Mouse (Mus musculus) heart, embryonic 11.5 days (tissue): ENCODE data around the gene Slc12a1. TPM values are rescaled to one million over a fixed set of nuclear protein-coding genes. Genes with fewer than 3 reads are reported as not detected.

Source experiments
- ATAC-seq: fragments of 200-750 bp; cut with Nextera tagmentation; replicated peaks from 2 replicates; pipeline ENCODE4 v1.8.0; 2017; ENCODE audit warnings: moderate library complexity; ENCODE audit not compliant: insufficient number of reproducible peaks, low FRiP score, low TSS enrichment
- H3K27ac ChIP-seq: fragments of 300-500 bp; sonication (generic); 2 replicates; pipeline ENCODE4 v1.5.1; 2014; ENCODE audit warnings: mild to moderate bottlenecking, low read depth, low read length
- H3K27me3 ChIP-seq: fragments of 300-500 bp; sonication (generic); 2 replicates; pipeline ENCODE4 v1.6.1; 2014; ENCODE audit warnings: mild to moderate bottlenecking, low read length, mixed read lengths; ENCODE audit not compliant: control insufficient read depth, insufficient read depth
- H3K36me3 ChIP-seq: fragments of 300-500 bp; sonication (generic); 2 replicates; pipeline ENCODE4 v1.6.1; 2014; ENCODE audit warnings: mild to moderate bottlenecking, low read length, moderate library complexity, mixed read lengths; ENCODE audit not compliant: control insufficient read depth, insufficient read depth
- H3K4me1 ChIP-seq: fragments of 300-500 bp; sonication (generic); 2 replicates; pipeline ENCODE4 v1.6.1; 2014; ENCODE audit warnings: low read length; ENCODE audit not compliant: control insufficient read depth, insufficient read depth
- H3K4me2 ChIP-seq: fragments of 300-500 bp; sonication (generic); 2 replicates; pipeline ENCODE4 v1.6.1; 2014; ENCODE audit warnings: mild to moderate bottlenecking, moderate library complexity
- H3K4me3 ChIP-seq: fragments of 300-500 bp; sonication (generic); 2 replicates; pipeline ENCODE4 v1.5.1; 2014; ENCODE audit warnings: low read depth, low read length
- H3K9ac ChIP-seq: fragments of 300-500 bp; sonication (generic); 2 replicates; pipeline ENCODE4 v1.6.1; 2014; ENCODE audit warnings: mild to moderate bottlenecking, low read depth, low read length, moderate library complexity
- H3K9me3 ChIP-seq: fragments of 300-500 bp; sonication (generic); replicated peaks from 2 replicates; pipeline ENCODE4 v1.6.1; 2016; ENCODE audit warnings: low read length; ENCODE audit not compliant: control insufficient read depth
- WGBS: fragments of 180-500 bp; shearing (Covaris S2); extraction: QIAGEN DNeasy Blood & Tissue Kit; methylation state at CpG from one replicate; pipeline ENCODE4 v1.1.7; 2014; ENCODE audit not compliant: insufficient replicate concordance; 5-methylcytosine and 5-hydroxymethylcytosine counted together
- polyA plus RNA-seq: library from polyadenylated mRNA; unstranded; fragments of >200 nt; fragmentation: Nextera tagmentation; extraction: Ambion mirVana; gene quantifications from 2 replicates; pipeline ENCODE4 v1.2.1, GENCODE M21; 2014

The Slc12a1 gene
- polyA plus RNA-seq, 1 experiment from 2014 or later, result not detected

DNA sequence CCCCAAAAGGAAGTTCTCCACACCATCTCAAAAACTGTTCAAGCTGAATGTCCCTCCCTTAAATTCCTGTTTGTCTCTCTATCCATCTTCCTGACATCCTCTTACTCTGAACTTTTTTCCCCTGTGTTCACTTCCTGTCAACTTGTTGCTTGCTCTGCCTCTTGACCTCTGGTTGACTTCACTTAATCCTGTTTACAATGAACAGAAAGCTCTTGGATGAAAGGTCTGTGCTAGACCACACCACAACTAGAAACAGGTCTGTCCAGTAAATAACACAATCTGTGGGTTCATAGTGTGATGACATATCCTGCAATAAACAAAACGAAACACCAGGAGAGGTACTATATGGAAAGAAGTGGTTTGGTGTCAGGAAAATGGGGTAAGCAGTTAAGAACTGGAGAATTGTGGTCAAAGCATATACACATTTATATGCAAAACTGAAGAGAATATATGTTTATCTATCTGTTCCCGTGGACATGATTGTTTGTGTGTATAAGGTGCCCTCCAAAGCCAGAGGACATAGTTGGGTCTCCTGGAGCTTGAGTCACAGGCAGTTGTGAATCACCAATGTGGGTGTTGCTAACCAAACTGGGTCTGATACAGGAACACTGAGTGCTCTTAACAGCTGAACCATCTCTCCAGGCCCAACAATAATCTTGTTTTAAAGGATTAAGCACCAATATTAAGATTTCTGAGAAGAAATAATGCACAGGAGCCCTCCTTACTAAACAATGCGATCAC lies 93.4 kb downstream of the Slc12a1 start:
- no peaks in the 10 kb centered on the region for H3K27me3 ChIP-seq
- H3K9me3 ChIP-seq, result no peaks in the 10 kb centered on the region
- H3K9ac ChIP-seq, result no peak overlapping the region
- H3K36me3 ChIP-seq, result peaks cover 6% of the 10 kb centered on the region
- no peak overlapping the region for H3K4me3 ChIP-seq
- WGBS, result 85% methylated on average over 3 of the region's 3 CpGs
- H3K4me1 ChIP-seq, result peaks cover 12% of the 10 kb centered on the region
- no peak overlapping the region for H3K4me2 ChIP-seq
- H3K27ac ChIP-seq, result no peak overlapping the region
- ATAC-seq, result no peak

DNA sequence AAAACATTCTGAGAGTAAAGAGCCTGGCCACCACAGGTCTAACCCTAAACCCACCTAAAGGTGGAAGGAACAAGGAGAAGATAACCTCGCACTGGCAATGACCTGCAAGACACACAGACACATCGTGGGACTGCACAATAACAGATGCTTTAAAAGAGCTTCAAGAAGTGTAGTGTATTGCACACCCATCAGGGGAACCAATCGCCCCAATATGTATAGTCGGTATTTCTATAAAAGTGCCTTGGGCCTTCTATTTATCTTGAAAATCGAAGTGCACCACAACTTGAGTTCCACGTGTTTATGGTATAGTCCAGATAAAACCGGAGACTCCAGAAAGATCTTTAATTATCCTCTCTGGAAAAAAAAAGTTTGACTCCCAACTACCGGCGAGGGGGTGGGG lies 94.4 kb downstream of the Slc12a1 start:
- peaks cover 12% of the 10 kb centered on the region for H3K4me1 ChIP-seq
- no peak for ATAC-seq
- H3K9ac ChIP-seq, result peak overlapping the region; percentile 75
- H3K4me3 ChIP-seq, result peak overlapping the region; percentile 60
- H3K27ac ChIP-seq, result peak overlapping the region; percentile 76
- H3K4me2 ChIP-seq, result peak overlapping the region; percentile 69
- 15% methylated on average over 9 of the region's 9 CpGs for WGBS
- H3K27me3 ChIP-seq, result no peaks in the 10 kb centered on the region
- H3K9me3 ChIP-seq, result no peaks in the 10 kb centered on the region
- peaks cover 12% of the 10 kb centered on the region for H3K36me3 ChIP-seq

DNA sequence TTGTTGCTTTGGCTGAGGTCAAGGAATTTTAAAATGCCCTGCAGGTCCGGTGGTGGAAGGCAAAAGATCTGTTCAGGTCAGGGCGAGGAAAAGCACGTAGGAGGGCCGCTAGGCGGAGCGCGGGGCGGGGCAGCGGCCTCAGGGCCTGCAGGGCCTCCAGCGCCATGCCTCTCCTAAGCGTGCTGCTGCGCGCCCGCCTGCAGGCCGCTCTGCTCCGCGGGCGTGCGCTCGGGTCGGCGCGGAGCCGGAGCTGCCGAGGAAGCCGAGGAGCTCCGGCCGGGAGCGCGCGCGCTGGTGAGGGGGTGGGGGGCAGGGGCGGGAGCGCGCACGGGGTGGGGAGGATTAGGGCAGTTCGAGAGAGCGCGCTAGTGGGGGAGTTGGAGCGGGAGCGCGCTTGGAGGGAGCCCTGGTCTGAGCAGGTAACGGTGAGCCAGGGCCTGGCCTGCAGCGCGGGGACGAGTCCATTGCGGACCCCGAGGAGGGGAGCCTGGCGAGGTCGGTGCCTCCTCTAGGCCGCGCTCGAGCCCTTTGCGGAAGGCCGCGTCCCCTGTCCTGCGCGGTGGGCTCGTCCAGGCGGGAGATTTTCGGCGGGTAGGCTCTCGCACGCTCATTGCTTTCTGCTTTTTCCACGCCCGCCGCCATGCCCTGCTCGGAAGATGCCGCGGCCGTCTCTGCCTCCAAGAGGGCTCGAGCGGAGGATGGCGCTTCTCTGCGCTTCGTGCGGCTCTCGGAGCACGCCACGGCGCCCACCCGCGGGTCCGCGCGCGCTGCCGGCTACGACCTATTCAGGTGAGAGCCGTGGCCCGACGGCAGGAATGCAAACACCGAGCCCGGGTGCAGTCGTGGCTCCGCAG lies 95.0 kb downstream of the Slc12a1 start, which contains the start of gene Dut:
Gene Dut, plus strand, starts transcription at position 83 of the 854 bp plus-strand sequence.
- Histone ChIP-seq H3K9ac (peak within 1 kb of the TSS; percentile 75), H3K27ac (peak within 1 kb of the TSS; percentile 76), H3K4me2 (peak within 1 kb of the TSS; percentile 69), H3K9me3 (no peaks in the 10 kb centered on the region), H3K36me3 (peaks cover 15% of the 10 kb centered on the region), H3K4me1 (peaks cover 12% of the 10 kb centered on the region), H3K4me3 (peak within 1 kb of the TSS; percentile 60), H3K27me3 (no peaks in the 10 kb centered on the region)
- under 1% methylated on average over 95 of the region's 96 CpGs for WGBS
- ATAC-seq, result peak; percentile 99

DNA sequence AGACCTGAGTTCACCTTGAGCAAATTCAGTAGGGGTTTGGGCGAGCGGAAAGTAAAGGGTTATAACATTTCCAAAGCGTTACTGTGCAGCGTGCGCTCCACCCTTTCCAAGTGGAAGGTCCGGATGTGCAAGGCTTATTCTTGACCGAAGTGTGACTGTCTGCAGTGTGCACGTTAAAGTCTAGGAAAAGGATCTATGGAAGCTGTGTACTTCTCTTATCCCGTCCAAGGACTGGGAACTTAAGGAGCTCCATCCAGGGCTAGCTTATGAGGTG lies 95.6 kb downstream of the Slc12a1 start:
- Histone ChIP-seq H3K27me3 (no peaks in the 10 kb centered on the region), H3K9me3 (no peaks in the 10 kb centered on the region), H3K4me1 (peaks cover 12% of the 10 kb centered on the region), H3K36me3 (peaks cover 15% of the 10 kb centered on the region), H3K9ac (peak overlapping the region; percentile 75), H3K4me2 (peak overlapping the region; percentile 69), H3K27ac (peak overlapping the region; percentile 76), H3K4me3 (peak overlapping the region; percentile 60)
- ATAC-seq, result peak; percentile 11
- WGBS, result under 1% methylated on average over 9 of the region's 9 CpGs

DNA sequence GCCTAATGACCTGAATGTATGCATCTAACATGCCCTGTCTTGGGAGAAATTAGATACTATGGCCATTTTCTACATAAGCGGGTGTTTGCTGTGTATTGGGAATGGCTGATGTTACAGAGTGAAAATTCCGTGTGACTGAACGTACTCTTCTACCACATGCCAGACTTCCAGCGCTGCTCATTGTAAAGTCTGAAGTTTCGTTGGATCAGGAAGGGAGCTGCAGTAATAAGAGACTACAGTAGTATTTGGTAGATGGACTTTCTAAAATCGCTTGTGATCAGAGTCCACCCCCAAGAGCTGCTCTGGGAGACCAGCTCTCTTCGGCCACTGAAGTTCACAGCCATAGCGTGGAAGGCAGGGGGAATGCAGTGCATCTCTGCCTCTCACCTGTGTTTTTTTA lies 96.0 kb downstream of the Slc12a1 start:
- H3K9ac ChIP-seq, result peak overlapping the region; percentile 75
- H3K27ac ChIP-seq, result peak overlapping the region; percentile 76
- H3K36me3 ChIP-seq, result peaks cover 17% of the 10 kb centered on the region
- 2% methylated on average over 8 of the region's 8 CpGs for WGBS
- H3K4me1 ChIP-seq, result peaks cover 12% of the 10 kb centered on the region
- H3K27me3 ChIP-seq, result no peaks in the 10 kb centered on the region
- peak overlapping the region; percentile 60 for H3K4me3 ChIP-seq
- H3K4me2 ChIP-seq, result peak overlapping the region; percentile 69
- no peak for ATAC-seq
- no peaks in the 10 kb centered on the region for H3K9me3 ChIP-seq

DNA sequence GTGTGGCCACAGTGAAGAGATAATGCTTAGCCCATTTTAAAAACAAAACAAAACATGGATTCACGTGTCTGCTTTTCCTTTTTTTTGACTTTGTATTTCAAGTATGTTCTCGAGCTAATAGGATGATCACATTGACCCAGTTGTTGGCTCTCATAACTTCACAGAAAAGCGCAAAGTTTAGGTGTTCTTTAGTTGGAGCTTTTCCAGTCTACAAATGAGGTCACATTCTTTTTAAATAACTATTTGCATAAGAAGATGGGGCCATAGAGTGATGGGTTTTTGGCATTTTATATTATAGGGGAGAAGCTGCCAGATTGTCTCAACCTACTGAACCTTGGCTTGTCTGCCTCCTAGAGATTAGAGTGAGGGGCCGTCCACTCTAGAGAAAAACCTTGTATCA lies 97.0 kb downstream of the Slc12a1 start:
- H3K4me1 ChIP-seq, result peaks cover 12% of the 10 kb centered on the region
- H3K36me3 ChIP-seq, result peaks cover 27% of the 10 kb centered on the region
- H3K9me3 ChIP-seq, result no peaks in the 10 kb centered on the region
- H3K4me2 ChIP-seq, result peak overlapping the region; percentile 69
- ATAC-seq, result no peak
- peak overlapping the region; percentile 60 for H3K4me3 ChIP-seq
- H3K27ac ChIP-seq, result no peak overlapping the region
- H3K27me3 ChIP-seq, result no peaks in the 10 kb centered on the region
- 71% methylated on average over 4 of the region's 4 CpGs for WGBS
- no peak overlapping the region; the same call in 1 of the 2 replicates for H3K9ac ChIP-seq

DNA sequence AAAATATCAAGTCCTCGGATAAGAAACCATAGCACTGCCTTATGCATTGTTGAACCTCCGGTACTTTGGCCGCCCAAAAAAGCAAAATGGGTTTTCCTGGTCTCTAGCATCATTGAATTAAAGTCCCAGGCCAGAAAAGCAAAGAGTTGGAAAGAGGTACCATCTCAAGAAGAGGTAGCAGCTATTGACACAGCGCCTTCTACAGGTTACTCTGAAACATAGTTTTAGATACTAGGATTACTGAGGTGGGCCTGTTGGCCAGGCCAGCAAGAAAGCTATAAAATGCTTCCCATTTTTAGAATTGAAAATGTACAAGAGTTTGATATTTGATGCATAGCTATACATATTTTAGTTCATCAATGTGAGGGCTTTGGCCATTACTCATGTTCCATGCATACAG lies 97.6 kb downstream of the Slc12a1 start:
- H3K27ac ChIP-seq, result no peak overlapping the region
- no peaks in the 10 kb centered on the region for H3K27me3 ChIP-seq
- peaks cover 12% of the 10 kb centered on the region for H3K4me1 ChIP-seq
- H3K9me3 ChIP-seq, result no peaks in the 10 kb centered on the region
- no peak overlapping the region for H3K9ac ChIP-seq
- no peak overlapping the region for H3K4me3 ChIP-seq
- peaks cover 28% of the 10 kb centered on the region for H3K36me3 ChIP-seq
- no peak for ATAC-seq
- WGBS, result 91% methylated on average over 4 of the region's 4 CpGs
- peak overlapping the region; percentile 69 for H3K4me2 ChIP-seq

DNA sequence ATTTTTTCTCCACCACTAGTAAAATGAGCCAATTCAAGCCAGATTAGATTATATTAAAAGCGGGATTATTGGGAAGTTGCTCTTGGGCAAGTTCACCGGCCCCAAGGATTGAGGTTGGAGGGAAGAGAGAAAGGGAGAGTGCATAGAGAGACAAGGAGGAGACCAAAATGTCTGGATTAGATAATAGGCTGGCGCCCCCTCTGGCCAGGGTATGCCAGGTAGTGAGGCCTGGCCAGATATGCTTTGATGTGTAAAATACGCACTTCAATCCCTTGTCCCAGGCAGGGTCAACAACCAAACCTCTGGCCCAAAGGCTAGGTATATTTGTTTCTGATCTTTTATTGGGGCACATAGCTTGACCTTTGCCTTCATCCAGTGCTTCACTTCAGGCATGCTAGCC lies 99.5 kb downstream of the Slc12a1 start:
- Histone ChIP-seq H3K9ac (no peak overlapping the region), H3K27me3 (no peaks in the 10 kb centered on the region), H3K4me2 (no peak overlapping the region), H3K36me3 (peaks cover 28% of the 10 kb centered on the region), H3K9me3 (no peaks in the 10 kb centered on the region), H3K27ac (no peak overlapping the region), H3K4me3 (no peak overlapping the region), H3K4me1 (peaks cover 8% of the 10 kb centered on the region)
- no peak for ATAC-seq
- WGBS, result 80% methylated on average over 4 of the region's 4 CpGs
